Comparison of ENCODE assay signal across 8 mouse cellular contexts in the genomic region with DNA sequence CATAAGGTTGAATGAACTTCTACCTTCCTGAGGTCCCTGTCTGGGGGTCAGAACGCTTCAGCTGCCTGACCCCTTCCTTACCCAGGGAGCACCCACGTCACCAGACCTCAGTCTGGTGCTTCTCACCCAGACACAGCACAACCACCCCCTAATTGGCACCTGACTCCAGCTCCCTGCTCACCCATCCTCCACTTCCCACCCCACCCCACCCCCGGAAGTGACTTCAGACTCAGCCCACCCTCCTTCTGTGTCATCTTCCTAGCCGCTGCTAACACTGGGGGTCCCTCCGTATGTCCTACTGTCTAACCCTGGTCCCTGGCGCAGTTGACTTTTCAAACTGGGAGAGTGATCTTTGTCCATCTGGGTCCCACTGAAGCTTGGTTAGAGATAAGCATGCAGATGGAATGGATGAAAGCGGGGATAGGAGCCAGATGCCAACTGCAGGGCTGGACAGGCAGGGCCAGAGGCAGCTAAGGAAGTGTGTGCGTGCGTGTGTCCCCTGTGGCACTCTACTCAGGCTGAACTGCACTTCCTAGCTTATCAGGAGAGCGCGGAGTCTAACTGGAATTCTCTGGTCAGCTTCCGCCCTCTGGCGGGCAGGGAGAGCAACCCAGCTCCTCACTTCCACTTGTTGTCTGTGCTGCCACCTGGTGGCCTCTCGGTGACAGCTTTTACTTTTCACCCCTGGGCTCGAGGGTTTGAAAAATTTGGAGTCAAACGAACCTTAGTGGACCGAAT. TPM values are rescaled to one million over a fixed set of nuclear protein-coding genes. Genes with fewer than 3 reads are reported as not detected.
DNase-seq lines count a peak whose midpoint lies in the region; ATAC-seq and TF ChIP-seq lines count a peak whose summit lies in the region.

No protein-coding gene starts in this region.

- peak overlapping the region; percentile 3 for H3K4me3 ChIP-seq in cerebellum, adult 2 months (replicated peaks; ENCODE audit: insufficient read depth, low read depth, low read length)
- H3K4me3 ChIP-seq in forebrain, postnatal 0 days (ENCODE audit: low read depth, low read length), result peak overlapping the region; percentile 24; the same call in 1 of the 2 replicates
- peak overlapping the region; percentile 28; the same call in 1 of the 2 replicates for H3K4me3 ChIP-seq in layer of hippocampus, adult 2 months
- H3K4me3 ChIP-seq in lung, adult 2 months (replicated peaks; ENCODE audit: extremely low read depth, low read depth, low read length), result peak overlapping the region; percentile 33

- peak; percentile 100 for TF ChIP-seq CTCF in cerebellum, adult 2 months (IDR thresholded peaks at IDR 0.05; ENCODE audit: borderline replicate concordance, insufficient read depth, low read depth, low read length)
- peak; percentile 100 for TF ChIP-seq CTCF in forebrain, postnatal 0 days (IDR thresholded peaks at IDR 0.05; ENCODE audit: low read depth)
- TF ChIP-seq CTCF in layer of hippocampus, adult 2 months (conservative IDR thresholded peaks at IDR 0.05), result peak; percentile 99
- peak; percentile 100 for TF ChIP-seq CTCF in lung, adult 2 months (IDR thresholded peaks at IDR 0.05; ENCODE audit: insufficient read depth, low read length)

- no peaks in the 10 kb centered on the region for H3K36me3 ChIP-seq in forebrain, postnatal 0 days (ENCODE audit: insufficient read depth)

- 7% methylated on average over 17 of the region's 17 CpGs for WGBS in cerebellum, adult 2 months
- WGBS in forebrain, postnatal 0 days, result 17% methylated on average over 17 of the region's 17 CpGs
- WGBS in lung, adult 2 months, result 11% methylated on average over 17 of the region's 17 CpGs

- peak; percentile 95 for ATAC-seq in forebrain, postnatal 0 days
- ATAC-seq in neutrophil, adult 5-6 weeks (ENCODE audit: extremely low read depth, insufficient number of reproducible peaks, low FRiP score, poor library complexity, severe bottlenecking), result peak; percentile 82

- peak overlapping the region; percentile 28; the same call in 1 of the 2 replicates for H3K9ac ChIP-seq in forebrain, postnatal 0 days

- no peaks in the 10 kb centered on the region for H3K9me3 ChIP-seq in forebrain, postnatal 0 days (ENCODE audit: low read length)

- TF ChIP-seq POLR2A in cerebellum, adult 2 months (IDR thresholded peaks at IDR 0.05; ENCODE audit: borderline replicate concordance, insufficient read depth, low read length), result no peak
- peak; percentile 23; the same call in 1 of the 2 replicates for TF ChIP-seq POLR2A in lung, adult 2 months (IDR thresholded peaks at IDR 0.05; ENCODE audit: borderline replicate concordance, extremely low read depth, low read depth, low read length)

- peak; percentile 84 for DNase-seq in MEL-GATA-1-ER (ENCODE audit: extremely low read depth, low read depth)
- DNase-seq in cerebellum, adult 2 months, result peak; percentile 85 to 89
- peak; percentile 95 for DNase-seq in forebrain, postnatal 0 days
- peak; percentile 93 for DNase-seq in heart, postnatal 4 days
- DNase-seq in layer of hippocampus, adult 2 months (ENCODE audit: low spot score in 2 of 2), result peak; percentile 90 to 94
- peak; percentile 86 for DNase-seq in lung, adult 2 months
- peak; percentile 86 for DNase-seq in testis, postnatal 14 days (ENCODE audit: low spot score)

- H3K4me2 ChIP-seq in forebrain, postnatal 0 days (ENCODE audit: low read depth), result peak overlapping the region; percentile 49

- H3K27ac ChIP-seq in cerebellum, adult 2 months (ENCODE audit: insufficient read depth, low read length), result no peak overlapping the region
- no peak overlapping the region for H3K27ac ChIP-seq in forebrain, postnatal 0 days (ENCODE audit: low read depth, low read length)
- peak overlapping the region; percentile 60; the same call in 1 of the 2 replicates for H3K27ac ChIP-seq in layer of hippocampus, adult 2 months

- H3K27me3 ChIP-seq in cerebellum, adult 2 months (ENCODE audit: control insufficient read depth, insufficient read depth, low read length), result no peaks in the 10 kb centered on the region
- no peaks in the 10 kb centered on the region for H3K27me3 ChIP-seq in forebrain, postnatal 0 days (ENCODE audit: insufficient read depth, low read length)

- no peaks in the 10 kb centered on the region for H3K4me1 ChIP-seq in cerebellum, adult 2 months (ENCODE audit: control insufficient read depth, insufficient read depth, low read length)
- H3K4me1 ChIP-seq in forebrain, postnatal 0 days (ENCODE audit: insufficient read depth), result no peaks in the 10 kb centered on the region
- 0 out of 2 replicates have a peak, but pooled peaks cover 2% of the 10 kb centered on the region for H3K4me1 ChIP-seq in lung, adult 2 months (ENCODE audit: control insufficient read depth, insufficient read depth, low read length)

RNA-seq across cellular contexts. Expression of a gene that starts 31.3 kb away (rescaled TPM):
- polyA plus RNA-seq in cerebellum, adult 2 months (2012; rRNA removed), result 76.3 and 86.4 TPM in 2 replicates
- total RNA-seq in forebrain, postnatal 0 days (2014; rRNA removed), result 101 and 105 TPM in 2 replicates
- 7.0 and 7.7 TPM in 2 replicates for polyA plus RNA-seq in forebrain, postnatal 0 days (2015; fragmentation: Nextera tagmentation; extraction: Ambion mirVana)
- total RNA-seq in heart, postnatal 4 days (2021), result 10 to 100 TPM; 31.9 to 34.3 TPM
- total RNA-seq in layer of hippocampus, adult 2 months (2021), result 10 to 100 TPM; 58.9 to 59.7 TPM
- 81.7 and 94.0 TPM in 2 replicates for polyA plus RNA-seq in lung, adult 2 months (2012; rRNA removed)
- total RNA-seq in neutrophil, adult 5-6 weeks (2017), result 2.5 and 3.6 TPM in 2 replicates

RNA-seq across cellular contexts. Expression of a gene that starts 37.5 kb away (rescaled TPM):
- polyA plus RNA-seq in cerebellum, adult 2 months (2012; rRNA removed), result 0.03 and 0.10 TPM in 2 replicates
- not detected in 2 replicates for total RNA-seq in forebrain, postnatal 0 days (2014; rRNA removed)
- not detected in 2 replicates for polyA plus RNA-seq in forebrain, postnatal 0 days (2015; fragmentation: Nextera tagmentation; extraction: Ambion mirVana)
- total RNA-seq in heart, postnatal 4 days (2021), result not detected
- not detected for total RNA-seq in layer of hippocampus, adult 2 months (2021)
- polyA plus RNA-seq in lung, adult 2 months (2012; rRNA removed), result not detected in 2 replicates
- not detected in 2 replicates for total RNA-seq in neutrophil, adult 5-6 weeks (2017)
